Mouse (Mus musculus) liver, postnatal 0 days (tissue): ENCODE measurements around the gene Dnajb5.

Experiments used
- CTCF ChIP-seq: sonication (generic); IDR thresholded peaks from 2 replicates; pipeline ENCODE4 v1.5.1; 2016; ENCODE audit warnings: antibody characterized with exemption, low read depth
- EP300 ChIP-seq: IDR thresholded peaks from 2 replicates; pipeline ENCODE4 v1.6.1; 2016; ENCODE audit warnings: antibody characterized with exemption, low read depth, mild to moderate bottlenecking

DNA sequence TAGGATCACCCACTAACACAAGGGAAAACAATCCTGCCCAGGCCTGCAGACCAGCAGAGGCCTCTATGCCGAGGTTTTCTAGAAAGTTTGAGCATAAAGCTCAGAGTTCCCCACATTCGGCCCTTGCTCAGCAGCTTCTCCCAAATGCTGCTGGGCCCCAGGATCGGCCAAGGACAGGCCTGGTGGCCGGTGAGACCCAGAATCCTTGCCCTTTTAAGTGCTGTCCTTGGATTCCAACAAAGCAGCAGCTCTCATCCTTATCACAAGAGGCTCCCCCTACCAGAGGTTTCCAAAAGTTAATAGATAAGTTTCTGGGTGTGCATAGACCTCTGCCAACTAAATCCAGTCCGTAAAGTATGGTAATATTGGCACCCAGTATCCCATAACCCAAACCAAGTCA is 24.3 kb downstream of the Dnajb5 start:
- TF ChIP-seq CTCF (no peak), EP300 (no peak)
